Mouse (Mus musculus) erythroblast, embryonic 14.5 days (primary cell): Measurements from ENCODE around the gene Ppp1r2.

Experiments
- GATA1 ChIP-seq: IDR thresholded peaks from 2 replicates; pipeline ENCODE4 v1.6.1; 2012; ENCODE audit warnings: low read length, inconsistent platforms, mixed read lengths
- TAL1 ChIP-seq: IDR thresholded peaks from 3 replicates; pipeline ENCODE4 v1.6.1; 2012; ENCODE audit warnings: low read length, inconsistent platforms, mixed read lengths

DNA sequence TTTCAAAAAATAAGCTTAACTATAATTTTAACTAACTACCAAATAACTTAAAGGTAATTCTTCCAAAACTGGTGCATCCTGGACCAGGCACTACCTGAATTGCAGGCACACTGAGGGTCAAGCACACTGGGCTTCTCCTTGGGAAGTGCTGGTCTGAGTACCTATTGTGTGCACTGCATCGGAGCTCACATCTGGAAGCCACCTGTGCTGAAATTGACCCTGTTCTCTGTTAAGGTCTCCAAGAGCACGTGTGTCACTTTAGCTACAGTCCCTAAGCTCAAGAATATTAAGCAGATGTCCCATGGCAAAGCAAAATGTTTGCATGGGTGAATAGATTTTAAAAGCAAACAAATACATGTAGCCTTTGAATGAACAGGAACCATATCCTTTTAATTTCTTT lies 38.5 kb upstream of the Ppp1r2 start:
- TF ChIP-seq GATA1 (no peak), TAL1 (no peak)
